Mouse (Mus musculus) layer of hippocampus, adult 11-12 months (tissue): ENCODE measurements around the gene Gucy2g.
"Not testable (repeated sequence)": the region's sequence is repeated elsewhere in the genome, so short reads cannot be mapped to it uniquely, and the experiment has no call there.

Experiments
- DNase-seq: peaks from one replicate; pipeline ENCODE4 v3.0.0; 2022; ENCODE audit warnings: low spot score

Gucy2g gene

DNA sequence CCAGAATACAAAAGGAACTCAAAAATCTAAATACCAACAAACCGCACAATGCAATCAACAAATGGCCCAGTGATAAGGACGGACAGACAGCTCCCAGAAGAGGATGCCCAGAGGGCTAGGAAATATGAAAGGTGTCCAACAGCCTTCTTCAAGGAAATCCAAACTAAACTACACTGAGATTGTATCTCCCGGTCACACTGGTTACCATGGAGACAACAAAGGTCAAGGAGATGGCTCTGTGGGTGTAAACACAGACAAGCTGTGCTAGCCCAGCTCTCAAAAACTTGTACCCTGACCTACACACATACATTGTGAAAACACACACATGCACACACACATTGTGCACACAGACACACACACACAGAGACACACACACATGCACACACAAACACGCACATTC, 78.8 kb downstream of the Gucy2g start:
- DNase-seq, result no peak

GRCm38 (mm10) chr19:55159826-55160225, 81.2 kb downstream of the Gucy2g start:
- DNase-seq, result no peak

DNA sequence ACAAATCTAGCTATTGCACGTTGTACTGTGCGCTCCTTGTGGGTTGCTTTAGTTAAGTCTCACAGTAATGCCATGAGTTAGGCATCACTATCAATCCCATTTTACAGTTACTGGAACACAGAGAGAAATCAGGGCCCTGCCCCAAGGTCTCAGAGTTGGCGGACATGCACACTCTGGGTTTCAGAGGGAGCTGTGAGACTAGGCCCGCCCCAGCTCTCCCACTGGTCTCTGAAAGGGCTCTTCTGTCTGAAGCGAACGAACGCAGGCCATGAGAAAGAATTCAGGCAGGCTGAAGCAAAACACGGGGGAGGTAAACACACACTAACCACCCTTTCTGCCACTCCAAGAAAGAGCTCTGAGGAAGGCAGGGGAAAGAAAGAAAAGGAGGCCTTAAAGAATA, 82.4 kb downstream of the Gucy2g start:
- no peak for DNase-seq

DNA sequence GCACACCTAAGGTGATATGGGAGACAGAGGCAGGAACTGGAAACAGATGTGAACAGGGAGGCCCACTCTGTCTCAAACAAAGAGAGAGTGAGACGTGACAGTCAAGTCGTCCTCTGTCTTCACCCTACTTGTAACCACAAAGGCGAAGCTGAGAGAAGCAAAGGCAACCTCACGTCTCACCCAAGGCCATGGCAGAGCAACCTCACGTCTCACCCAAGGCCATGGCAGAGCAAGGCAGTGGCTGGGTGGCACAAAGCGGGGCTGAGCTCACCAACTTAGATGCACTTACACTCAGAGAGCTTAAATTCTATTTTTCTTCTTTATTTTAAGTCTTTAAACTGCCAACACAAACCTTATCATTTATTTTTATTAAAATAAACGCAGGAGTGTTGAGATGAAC, 84.0 kb downstream of the Gucy2g start:
- DNase-seq, result no peak

GRCm38 (mm10) chr19:55152983-55153382, 88.1 kb downstream of the Gucy2g start:
- no peak for DNase-seq

- DNase-seq, result not testable (repeated sequence)
These were observed 88.8 kb downstream of the Gucy2g start for GRCm38 (mm10) chr19:55152274-55152673.

DNA sequence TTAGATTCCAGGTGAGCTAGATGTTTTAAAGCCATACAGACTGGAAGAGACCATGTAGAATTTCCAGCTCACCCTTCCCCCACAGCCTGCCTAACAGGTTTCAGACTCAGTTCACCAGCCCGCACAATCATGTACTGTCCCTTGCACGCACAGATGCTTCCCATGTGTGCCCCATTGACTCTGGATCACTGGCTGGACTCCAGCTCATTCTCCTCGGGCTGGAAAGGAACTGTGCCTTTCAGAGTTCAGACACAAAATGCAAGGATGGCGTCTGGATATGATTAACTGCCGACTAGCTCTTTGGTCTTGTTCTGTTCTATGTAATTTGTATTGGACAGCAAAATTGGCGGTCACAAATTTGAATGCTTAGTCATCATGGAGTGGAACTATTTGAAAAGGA, 91.4 kb downstream of the Gucy2g start:
- no peak for DNase-seq

- DNase-seq, result no peak
These were observed 92.9 kb downstream of the Gucy2g start for GRCm38 (mm10) chr19:55148109-55148508.
